Mouse (Mus musculus) embryonic facial prominence, embryonic 11.5 days (tissue): ENCODE results near the gene Dapk1. TPM values are rescaled to one million over a fixed set of nuclear protein-coding genes. Genes with fewer than 3 reads are reported as not detected.

Source experiments
- ATAC-seq: fragments of 200-750 bp; cut with Nextera tagmentation; replicated peaks from 2 replicates; pipeline ENCODE4 v1.8.0; 2017; ENCODE audit warnings: low read depth; ENCODE audit not compliant: insufficient number of reproducible peaks, low FRiP score, low TSS enrichment
- DNase-seq: peaks from one replicate; pipeline ENCODE4 v3.0.0-alpha.2; 2015; ENCODE audit warnings: low spot score
- H3K27ac ChIP-seq: fragments of 300-500 bp; sonication (generic); replicated peaks from 2 replicates; pipeline ENCODE4 v1.5.1; 2014; ENCODE audit warnings: mild to moderate bottlenecking, low read depth, low read length, control low read depth
- H3K27me3 ChIP-seq: fragments of 300-500 bp; sonication (generic); 2 replicates; pipeline ENCODE4 v1.6.1; 2014; ENCODE audit warnings: mild to moderate bottlenecking, low read length, moderate library complexity, mixed read lengths; ENCODE audit not compliant: control insufficient read depth, insufficient read depth
- H3K36me3 ChIP-seq: fragments of 300-500 bp; sonication (generic); replicated peaks from 2 replicates; pipeline ENCODE4 v1.6.1; 2014; ENCODE audit warnings: low read depth, mild to moderate bottlenecking, low read length, moderate library complexity, mixed read lengths; ENCODE audit not compliant: control insufficient read depth, insufficient read depth
- H3K4me1 ChIP-seq: fragments of 300-500 bp; sonication (generic); 2 replicates; pipeline ENCODE4 v1.6.1; 2014; ENCODE audit warnings: low read length, mixed read lengths; ENCODE audit not compliant: control insufficient read depth, insufficient read depth
- H3K4me2 ChIP-seq: fragments of 300-500 bp; sonication (generic); 2 replicates; pipeline ENCODE4 v1.6.1; 2014; ENCODE audit warnings: low read depth, mild to moderate bottlenecking, control low read depth, low read length, moderate library complexity
- H3K4me3 ChIP-seq: fragments of 300-500 bp; sonication (generic); 2 replicates; pipeline ENCODE4 v1.5.1; 2014; ENCODE audit warnings: low read depth, low read length, control low read depth
- H3K9ac ChIP-seq: fragments of 300-500 bp; sonication (generic); replicated peaks from 2 replicates; pipeline ENCODE4 v1.6.1; 2014; ENCODE audit warnings: mild to moderate bottlenecking, control low read depth, low read length
- H3K9me3 ChIP-seq: fragments of 300-500 bp; sonication (generic); replicated peaks from 2 replicates; pipeline ENCODE4 v1.6.1; 2016; ENCODE audit warnings: mild to moderate bottlenecking, low read length, inconsistent platforms, mixed read lengths; ENCODE audit not compliant: control insufficient read depth
- WGBS: fragments of 180-500 bp; shearing (Covaris S2); extraction: QIAGEN DNeasy Blood & Tissue Kit; methylation state at CpG from one replicate; pipeline ENCODE4 v1.1.7; 2014; 5-methylcytosine and 5-hydroxymethylcytosine counted together
- polyA plus RNA-seq: library from polyadenylated mRNA; unstranded; fragments of >200 nt; fragmentation: Nextera tagmentation; extraction: Ambion mirVana; gene quantifications from 2 replicates; pipeline ENCODE4 v1.2.1, GENCODE M21; 2014

Gene Dapk1
- polyA plus RNA-seq, result 15.1 and 17.9 TPM in 2 replicates

- DNase-seq (peak; percentile 86), ATAC-seq (peak; percentile 79)
- WGBS, result under 1% methylated on average over 66 of the region's 90 CpGs
- H3K4me1 ChIP-seq, result no peaks in the 10 kb centered on the region
- peak within 1 kb of the TSS; percentile 41 for H3K27ac ChIP-seq
- H3K36me3 ChIP-seq, result no peaks in the 10 kb centered on the region
- no peaks in the 10 kb centered on the region for H3K27me3 ChIP-seq
- peak within 1 kb of the TSS; percentile 82 for H3K4me3 ChIP-seq
- peak within 1 kb of the TSS; percentile 85 for H3K9ac ChIP-seq
- no peaks in the 10 kb centered on the region for H3K9me3 ChIP-seq
- H3K4me2 ChIP-seq, result peak within 1 kb of the TSS; percentile 86
These were observed at the start of gene Dapk1 for GRCm38 (mm10) chr13:60601436-60602415. Gene Dapk1 (plus strand): TSS chr13:60601947.

- DNase-seq, result no peak
- no peak overlapping the region for H3K4me3 ChIP-seq
- no peaks in the 10 kb centered on the region for H3K27me3 ChIP-seq
- no peaks in the 10 kb centered on the region for H3K9me3 ChIP-seq
- 62% methylated on average over 3 of the region's 3 CpGs for WGBS
- no peaks in the 10 kb centered on the region for H3K4me1 ChIP-seq
- no peak overlapping the region for H3K9ac ChIP-seq
- H3K4me2 ChIP-seq, result no peak overlapping the region
- no peak overlapping the region for H3K27ac ChIP-seq
- no peaks in the 10 kb centered on the region for H3K36me3 ChIP-seq
- no peak for ATAC-seq
These were observed 48.4 kb upstream of the Dapk1 start for GRCm38 (mm10) chr13:60553326-60553725.

- no peak for ATAC-seq
- H3K4me1 ChIP-seq, result no peaks in the 10 kb centered on the region
These were observed 45.3 kb upstream of the Dapk1 start for GRCm38 (mm10) chr13:60556476-60556875.

DNA sequence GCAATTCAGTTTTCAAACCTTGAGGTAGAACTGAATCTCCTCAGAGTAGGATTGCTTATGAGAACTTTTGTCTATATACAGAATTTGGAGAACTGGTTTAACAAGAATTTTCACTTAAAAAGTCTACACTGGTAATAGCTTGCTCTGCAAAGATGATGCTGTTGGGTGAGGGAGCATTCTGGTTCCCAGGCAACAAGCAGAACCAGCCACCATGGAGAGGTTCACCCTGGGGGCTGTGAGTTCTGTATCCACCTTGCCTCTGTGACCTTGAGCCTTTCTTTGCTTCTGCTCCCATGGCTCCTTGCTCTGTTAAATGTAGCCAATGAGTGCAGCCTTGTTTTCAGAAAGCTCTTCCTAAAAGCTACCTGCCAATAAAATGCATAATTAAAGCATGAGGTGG lies 44.8 kb upstream of the Dapk1 start:
- Histone ChIP-seq H3K4me1 (no peaks in the 10 kb centered on the region), H3K27ac (no peak overlapping the region), H3K9me3 (no peaks in the 10 kb centered on the region), H3K27me3 (no peaks in the 10 kb centered on the region), H3K36me3 (no peaks in the 10 kb centered on the region), H3K4me2 (no peak overlapping the region), H3K9ac (no peak overlapping the region), H3K4me3 (no peak overlapping the region)
- DNase-seq (no peak), ATAC-seq (no peak)

More at GRCm38 (mm10) chr13:60556476-60556875, 45.3 kb upstream of the Dapk1 start:
- no peak for DNase-seq
- Histone ChIP-seq H3K4me2 (no peak overlapping the region), H3K4me3 (no peak overlapping the region), H3K27ac (no peak overlapping the region), H3K9ac (no peak overlapping the region), H3K27me3 (no peaks in the 10 kb centered on the region), H3K36me3 (no peaks in the 10 kb centered on the region), H3K9me3 (no peaks in the 10 kb centered on the region)

- no peaks in the 10 kb centered on the region for H3K36me3 ChIP-seq
These were observed 37.4 kb upstream of the Dapk1 start for GRCm38 (mm10) chr13:60564303-60564702.

DNA sequence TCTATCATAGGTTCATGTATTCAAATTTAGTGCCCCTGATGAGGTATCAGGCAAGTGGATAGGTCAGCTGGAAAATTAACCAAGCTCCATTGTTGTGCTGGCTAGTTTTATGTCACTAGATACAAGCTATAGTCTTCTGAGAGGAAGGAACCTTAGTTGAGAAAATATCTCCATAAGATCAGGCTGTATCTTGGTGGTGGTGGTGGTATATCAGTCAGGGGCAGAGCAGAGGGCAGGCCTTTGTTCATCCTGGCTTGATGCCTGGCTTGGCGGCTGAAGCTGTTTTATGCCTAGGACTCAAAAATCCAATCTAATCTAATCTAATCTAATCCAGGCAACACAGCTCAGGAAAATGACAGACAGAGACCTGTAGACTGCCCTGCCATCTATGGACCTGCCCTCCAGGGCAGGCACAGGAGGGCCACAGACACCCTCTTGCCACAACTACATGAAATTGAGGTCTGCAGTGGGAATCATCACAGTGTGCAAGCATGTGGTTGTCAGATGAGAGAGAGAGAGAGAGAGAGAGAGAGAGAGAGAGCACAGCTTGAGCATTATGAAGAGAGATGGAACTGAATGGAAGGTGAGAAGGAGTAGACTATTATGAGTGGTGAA lies 32.7 kb upstream of the Dapk1 start:
- no peak for DNase-seq
- H3K27me3 ChIP-seq, result no peaks in the 10 kb centered on the region
- no peaks in the 10 kb centered on the region for H3K36me3 ChIP-seq
- no peak overlapping the region for H3K9ac ChIP-seq
- H3K27ac ChIP-seq, result no peak overlapping the region
- no peak for ATAC-seq
- H3K4me1 ChIP-seq, result no peaks in the 10 kb centered on the region
- H3K9me3 ChIP-seq, result no peaks in the 10 kb centered on the region
- H3K4me2 ChIP-seq, result no peak overlapping the region
- no peak overlapping the region for H3K4me3 ChIP-seq
- 96% methylated on average over 1 of the region's 1 CpGs for WGBS

More at GRCm38 (mm10) chr13:60564303-60564702, 37.4 kb upstream of the Dapk1 start:
- Histone ChIP-seq H3K9ac (no peak overlapping the region), H3K4me2 (no peak overlapping the region), H3K27me3 (no peaks in the 10 kb centered on the region), H3K4me3 (no peak overlapping the region), H3K9me3 (no peaks in the 10 kb centered on the region), H3K4me1 (no peaks in the 10 kb centered on the region), H3K27ac (no peak overlapping the region)
- 81% methylated on average over 6 of the region's 6 CpGs for WGBS
- DNase-seq (no peak), ATAC-seq (no peak)

DNA sequence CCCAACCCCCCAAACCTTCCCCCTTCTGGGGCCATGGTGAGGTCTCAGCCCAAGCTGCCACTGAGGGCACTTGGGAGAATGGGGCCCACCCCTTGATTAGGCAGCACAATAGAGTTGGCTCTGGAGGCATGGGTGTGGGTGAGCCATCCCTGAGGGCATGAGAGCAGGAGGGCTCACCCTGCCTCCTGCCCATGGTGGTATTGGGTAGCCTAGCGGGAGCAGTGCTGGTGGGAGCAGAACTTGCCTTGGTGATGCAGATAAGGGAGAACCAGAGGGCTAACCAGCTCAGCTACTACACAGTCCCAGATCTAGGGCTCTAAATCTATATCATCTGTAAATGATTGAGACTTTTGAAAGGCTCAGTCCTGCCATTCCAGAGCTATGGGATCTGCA lies 32.2 kb upstream of the Dapk1 start:
- ATAC-seq (no peak), DNase-seq (no peak)
- no peaks in the 10 kb centered on the region for H3K4me1 ChIP-seq
- H3K4me2 ChIP-seq, result no peak overlapping the region
- H3K9ac ChIP-seq, result no peak overlapping the region
- no peaks in the 10 kb centered on the region for H3K9me3 ChIP-seq
- H3K27me3 ChIP-seq, result no peaks in the 10 kb centered on the region
- H3K36me3 ChIP-seq, result no peaks in the 10 kb centered on the region
- 100% methylated on average over 1 of the region's 1 CpGs for WGBS
- no peak overlapping the region for H3K4me3 ChIP-seq
- no peak overlapping the region for H3K27ac ChIP-seq

DNA sequence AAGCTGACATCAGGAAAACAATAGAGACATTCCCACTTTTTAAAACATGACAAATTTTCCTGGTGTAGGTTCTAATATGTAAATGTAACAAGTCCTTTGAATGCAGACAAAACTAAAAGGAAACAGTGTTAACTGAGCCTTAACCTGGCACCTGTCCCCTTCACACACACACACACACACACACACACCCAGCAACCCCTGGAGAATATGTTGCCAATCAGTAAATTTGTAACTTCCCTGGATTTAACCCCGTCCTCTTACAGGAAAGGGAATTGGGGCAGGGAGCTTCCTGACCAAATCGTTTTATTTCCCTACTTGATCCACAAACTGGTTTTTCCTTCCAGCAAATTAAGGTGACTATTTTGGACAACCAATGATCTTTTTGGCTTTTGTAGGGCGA lies 28.2 kb upstream of the Dapk1 start:
- Histone ChIP-seq H3K27me3 (no peaks in the 10 kb centered on the region), H3K9me3 (no peaks in the 10 kb centered on the region), H3K27ac (no peak overlapping the region), H3K4me1 (no peaks in the 10 kb centered on the region), H3K9ac (no peak overlapping the region), H3K36me3 (no peaks in the 10 kb centered on the region), H3K4me3 (no peak overlapping the region), H3K4me2 (no peak overlapping the region)
- WGBS, result 61% methylated on average over 3 of the region's 3 CpGs
- ATAC-seq, result no peak
- DNase-seq, result no peak
